Mouse (Mus musculus): ENCODE results near the gene Dnajc6. TPM values are rescaled to one million over a fixed set of nuclear protein-coding genes. Genes with fewer than 3 reads are reported as not detected.

The Dnajc6 gene
- polyA plus RNA-seq, 1 experiment from 2014 or later: 0.81 TPM

DNA sequence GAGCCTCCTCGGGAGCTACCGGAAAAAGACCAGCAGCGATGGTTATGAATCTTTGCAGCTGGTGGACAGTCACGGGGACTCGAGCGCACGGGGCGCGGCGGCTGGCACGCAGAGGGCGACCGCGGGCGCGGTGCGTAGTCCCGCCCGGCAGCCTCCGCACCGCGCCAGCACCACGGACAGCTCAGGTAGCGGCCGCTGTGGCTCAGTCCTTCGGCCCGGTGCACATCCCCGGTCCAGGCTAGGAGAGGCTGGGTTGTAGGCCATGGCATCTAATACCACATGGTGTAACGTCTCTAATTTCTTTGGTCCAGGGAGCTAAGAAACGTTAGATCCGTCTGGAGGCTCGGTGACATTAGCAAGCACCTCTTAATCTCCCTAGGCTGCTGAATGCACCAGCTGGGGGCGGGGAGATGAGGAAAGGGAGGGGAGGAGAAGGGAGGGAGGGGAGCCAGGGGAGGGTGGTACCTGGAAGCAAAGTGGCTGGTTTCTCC is 54.3 kb downstream of the Dnajc6 start:
- Histone ChIP-seq H3K9ac (ENCODE audit: low read length) (no peak overlapping the region), H3K9me3 (ENCODE audit: control insufficient read depth, low read length) (no peaks in the 10 kb centered on the region), H3K4me3 (ENCODE audit: low read depth, low read length) (peak overlapping the region; percentile 26; the same call in 1 of the 2 replicates), H3K27me3 (ENCODE audit: control insufficient read depth, insufficient read depth, low read length) (no peaks in the 10 kb centered on the region), H3K4me2 (replicated peaks; ENCODE audit: low read depth) (peak overlapping the region; percentile 45), H3K36me3 (ENCODE audit: control insufficient read depth, insufficient read depth, low read length) (no peaks in the 10 kb centered on the region), H3K27ac (replicated peaks) (no peak overlapping the region), H3K4me1 (replicated peaks; ENCODE audit: control insufficient read depth, insufficient read depth) (no peaks in the 10 kb centered on the region)
- peak; percentile 75 for DNase-seq (ENCODE audit: low spot score)
- TF ChIP-seq CTCF (IDR thresholded peaks at IDR 0.05; ENCODE audit: low read depth): no peak
- no peak for TF ChIP-seq EP300 (optimal IDR thresholded peaks at IDR 0.05)
- ATAC-seq (ENCODE audit: low FRiP score, low TSS enrichment): peak; percentile 86
- under 1% methylated on average over 33 of the region's 33 CpGs for WGBS

DNA sequence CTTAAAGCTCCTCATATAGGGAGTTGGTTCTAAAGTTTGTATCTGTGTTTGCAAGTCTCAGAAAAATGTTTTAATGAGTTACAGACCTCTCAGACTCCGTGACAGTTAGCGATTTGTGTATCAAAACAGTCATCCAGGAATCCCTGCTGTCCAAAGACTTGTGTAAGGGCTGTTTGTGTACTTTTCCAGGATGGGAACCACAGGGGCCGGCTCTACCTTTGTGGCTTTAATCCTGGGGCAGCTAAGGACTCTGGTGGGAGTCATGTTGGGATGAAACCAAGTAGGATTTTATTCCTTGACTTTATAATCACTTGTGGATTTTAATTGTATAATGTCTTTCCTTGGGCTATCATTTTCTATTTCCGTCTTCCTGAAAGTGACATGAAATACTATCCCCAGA is 55.0 kb downstream of the Dnajc6 start:
- Histone ChIP-seq H3K27ac (replicated peaks) (no peak overlapping the region), H3K4me3 (ENCODE audit: low read depth, low read length) (no peak overlapping the region), H3K36me3 (ENCODE audit: control insufficient read depth, insufficient read depth, low read length) (no peaks in the 10 kb centered on the region), H3K9me3 (ENCODE audit: control insufficient read depth, low read length) (no peaks in the 10 kb centered on the region), H3K4me1 (replicated peaks; ENCODE audit: control insufficient read depth, insufficient read depth) (no peaks in the 10 kb centered on the region), H3K9ac (ENCODE audit: low read length) (no peak overlapping the region), H3K27me3 (ENCODE audit: control insufficient read depth, insufficient read depth, low read length) (no peaks in the 10 kb centered on the region), H3K4me2 (replicated peaks; ENCODE audit: low read depth) (no peak overlapping the region)
- DNase-seq (ENCODE audit: low spot score) (no peak), ATAC-seq (ENCODE audit: low FRiP score, low TSS enrichment) (no peak)
- 19% methylated on average over 4 of the region's 4 CpGs for WGBS
- TF ChIP-seq EP300 (optimal IDR thresholded peaks at IDR 0.05) (no peak), CTCF (IDR thresholded peaks at IDR 0.05; ENCODE audit: low read depth) (no peak)

GRCm38 (mm10) chr4:101552372-101552771 is 55.9 kb downstream of the Dnajc6 start:
- Histone ChIP-seq H3K27me3 (ENCODE audit: control insufficient read depth, insufficient read depth, low read length) (no peaks in the 10 kb centered on the region), H3K4me1 (replicated peaks; ENCODE audit: control insufficient read depth, insufficient read depth) (no peaks in the 10 kb centered on the region), H3K4me3 (ENCODE audit: low read depth, low read length) (no peak overlapping the region), H3K9me3 (ENCODE audit: control insufficient read depth, low read length) (no peaks in the 10 kb centered on the region), H3K4me2 (replicated peaks; ENCODE audit: low read depth) (no peak overlapping the region), H3K27ac (replicated peaks) (no peak overlapping the region), H3K36me3 (ENCODE audit: control insufficient read depth, insufficient read depth, low read length) (no peaks in the 10 kb centered on the region), H3K9ac (ENCODE audit: low read length) (no peak overlapping the region)
- WGBS: 20% methylated on average over 5 of the region's 5 CpGs
- TF ChIP-seq CTCF (IDR thresholded peaks at IDR 0.05; ENCODE audit: low read depth): no peak
- no peak for TF ChIP-seq EP300 (optimal IDR thresholded peaks at IDR 0.05)
- DNase-seq (ENCODE audit: low spot score) (no peak), ATAC-seq (ENCODE audit: low FRiP score, low TSS enrichment) (no peak)

GRCm38 (mm10) chr4:101555016-101555415 is 58.6 kb downstream of the Dnajc6 start:
- Histone ChIP-seq H3K4me1 (replicated peaks; ENCODE audit: control insufficient read depth, insufficient read depth) (no peaks in the 10 kb centered on the region), H3K4me2 (replicated peaks; ENCODE audit: low read depth) (no peak overlapping the region), H3K9ac (ENCODE audit: low read length) (no peak overlapping the region), H3K27ac (replicated peaks) (no peak overlapping the region), H3K9me3 (ENCODE audit: control insufficient read depth, low read length) (no peaks in the 10 kb centered on the region), H3K4me3 (ENCODE audit: low read depth, low read length) (no peak overlapping the region), H3K36me3 (ENCODE audit: control insufficient read depth, insufficient read depth, low read length) (no peaks in the 10 kb centered on the region), H3K27me3 (ENCODE audit: control insufficient read depth, insufficient read depth, low read length) (no peaks in the 10 kb centered on the region)
- TF ChIP-seq EP300 (optimal IDR thresholded peaks at IDR 0.05) (no peak), CTCF (IDR thresholded peaks at IDR 0.05; ENCODE audit: low read depth) (no peak)
- DNase-seq (ENCODE audit: low spot score) (no peak), ATAC-seq (ENCODE audit: low FRiP score, low TSS enrichment) (no peak)
- 73% methylated on average over 4 of the region's 4 CpGs for WGBS

DNA sequence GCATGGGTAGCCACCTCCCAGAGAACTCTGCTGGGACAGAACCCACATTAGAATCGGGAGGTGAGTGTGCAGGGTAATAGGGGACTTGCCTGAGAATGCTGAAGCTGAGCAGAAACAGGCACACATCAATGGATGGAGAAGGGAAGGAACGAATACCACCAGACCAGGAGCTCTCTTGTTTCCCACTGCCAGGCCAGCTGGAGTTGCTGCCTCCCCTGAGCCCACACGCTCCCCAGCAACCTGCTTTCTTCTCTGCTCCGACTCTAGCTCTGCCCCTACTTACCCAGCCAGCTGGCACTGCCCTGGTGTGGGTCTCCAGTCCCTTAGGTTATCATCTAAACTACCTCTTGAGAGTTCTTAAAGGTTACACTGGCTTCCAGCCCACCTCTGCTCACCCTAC is 63.7 kb downstream of the Dnajc6 start:
- Histone ChIP-seq H3K4me2 (replicated peaks; ENCODE audit: low read depth) (no peak overlapping the region), H3K36me3 (ENCODE audit: control insufficient read depth, insufficient read depth, low read length) (no peaks in the 10 kb centered on the region), H3K4me3 (ENCODE audit: low read depth, low read length) (no peak overlapping the region), H3K9me3 (ENCODE audit: control insufficient read depth, low read length) (no peaks in the 10 kb centered on the region), H3K9ac (ENCODE audit: low read length) (no peak overlapping the region), H3K4me1 (replicated peaks; ENCODE audit: control insufficient read depth, insufficient read depth) (no peaks in the 10 kb centered on the region), H3K27ac (replicated peaks) (no peak overlapping the region), H3K27me3 (ENCODE audit: control insufficient read depth, insufficient read depth, low read length) (no peaks in the 10 kb centered on the region)
- 72% methylated on average over 4 of the region's 4 CpGs for WGBS
- DNase-seq (ENCODE audit: low spot score) (no peak), ATAC-seq (ENCODE audit: low FRiP score, low TSS enrichment) (no peak)
- TF ChIP-seq EP300 (optimal IDR thresholded peaks at IDR 0.05) (no peak), CTCF (IDR thresholded peaks at IDR 0.05; ENCODE audit: low read depth) (no peak)

DNA sequence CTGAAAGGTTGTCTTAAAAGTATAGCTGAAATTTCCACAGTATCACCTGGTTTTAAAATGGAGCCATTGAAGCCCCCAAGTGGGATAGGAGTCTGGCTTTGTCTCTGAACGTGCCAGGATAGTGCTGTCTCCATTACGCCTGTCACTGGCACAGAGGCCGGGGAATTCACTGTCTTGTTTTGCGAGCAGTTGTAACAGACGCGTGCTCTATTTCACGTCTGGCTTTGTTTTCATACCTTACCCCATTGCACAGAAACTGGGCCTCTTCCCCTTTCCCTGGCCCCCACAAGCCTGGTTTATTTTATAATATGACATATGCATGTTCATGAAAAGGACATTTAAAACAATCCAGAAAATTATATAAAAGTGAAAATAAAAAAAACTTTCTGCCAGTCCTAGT is 66.4 kb downstream of the Dnajc6 start:
- TF ChIP-seq EP300 (optimal IDR thresholded peaks at IDR 0.05) (no peak), CTCF (IDR thresholded peaks at IDR 0.05; ENCODE audit: low read depth) (no peak)
- 86% methylated on average over 7 of the region's 7 CpGs for WGBS
- no peaks in the 10 kb centered on the region for H3K27me3 ChIP-seq (ENCODE audit: control insufficient read depth, insufficient read depth, low read length)
- no peaks in the 10 kb centered on the region for H3K36me3 ChIP-seq (ENCODE audit: control insufficient read depth, insufficient read depth, low read length)
- H3K4me2 ChIP-seq (replicated peaks; ENCODE audit: low read depth): no peak overlapping the region
- no peaks in the 10 kb centered on the region for H3K9me3 ChIP-seq (ENCODE audit: control insufficient read depth, low read length)
- DNase-seq (ENCODE audit: low spot score): no peak
- H3K4me1 ChIP-seq (replicated peaks; ENCODE audit: control insufficient read depth, insufficient read depth): no peaks in the 10 kb centered on the region
- H3K27ac ChIP-seq (replicated peaks): no peak overlapping the region
- no peak for ATAC-seq (ENCODE audit: low FRiP score, low TSS enrichment)
- H3K9ac ChIP-seq (ENCODE audit: low read length): no peak overlapping the region
- no peak overlapping the region for H3K4me3 ChIP-seq (ENCODE audit: low read depth, low read length)

Measured in stomach, postnatal 0 days (tissue).